Mouse (Mus musculus): ENCODE measurements around the gene Arntl.

Arntl gene

GRCm38 (mm10) chr7:113210441-113210840, 3.2 kb downstream of the Arntl start:
- DNase-seq = peak; percentile 61 to 75

GRCm38 (mm10) chr7:113214245-113215169, 7.2 kb downstream of the Arntl start:
- peak in 1 of 2 experiments; percentile 28 for DNase-seq

GRCm38 (mm10) chr7:113216152-113216551, 8.9 kb downstream of the Arntl start:
- no peak for DNase-seq

DNA sequence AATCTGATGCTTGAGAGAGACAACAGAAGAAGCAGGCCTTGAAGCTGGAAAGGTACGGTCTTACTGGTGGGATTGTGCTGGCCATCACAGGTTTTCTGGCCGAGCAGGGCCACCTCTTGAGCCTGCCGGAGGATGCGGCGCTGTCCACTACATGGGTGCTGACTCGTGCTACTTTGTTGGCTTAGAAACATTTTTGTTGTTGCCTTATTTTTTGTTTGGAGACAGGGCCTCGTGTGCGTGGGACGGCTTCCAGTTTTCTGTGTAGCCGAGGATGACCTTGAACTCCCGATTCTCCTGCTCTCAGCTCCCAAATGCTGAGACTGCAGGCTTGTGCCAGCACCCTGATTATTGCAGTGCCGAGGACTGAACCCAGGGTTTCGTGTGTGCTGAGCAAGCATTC, 12.2 kb downstream of the Arntl start:
- DNase-seq = peak in 1 of 2 experiments; percentile 81

DNA sequence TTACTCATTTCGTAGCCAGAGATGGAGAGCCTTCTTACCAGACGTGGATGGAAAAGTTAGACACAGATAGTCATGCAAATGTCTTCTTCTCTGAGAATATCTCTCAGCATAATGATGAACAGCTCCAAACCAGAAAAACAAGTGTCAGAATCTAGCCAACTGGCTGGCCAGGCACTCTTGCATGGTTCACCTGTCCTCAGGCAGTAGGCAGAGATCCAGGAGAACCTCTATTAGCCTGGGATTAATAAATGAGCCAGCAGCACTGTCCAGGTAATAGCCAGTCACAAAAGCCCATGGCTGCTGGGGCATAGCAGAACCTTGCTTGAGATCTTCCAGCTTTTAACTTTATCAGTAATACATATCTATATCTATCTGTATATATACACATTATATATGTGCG, 12.6 kb downstream of the Arntl start:
- peak; percentile 52 to 57 for DNase-seq

DNA sequence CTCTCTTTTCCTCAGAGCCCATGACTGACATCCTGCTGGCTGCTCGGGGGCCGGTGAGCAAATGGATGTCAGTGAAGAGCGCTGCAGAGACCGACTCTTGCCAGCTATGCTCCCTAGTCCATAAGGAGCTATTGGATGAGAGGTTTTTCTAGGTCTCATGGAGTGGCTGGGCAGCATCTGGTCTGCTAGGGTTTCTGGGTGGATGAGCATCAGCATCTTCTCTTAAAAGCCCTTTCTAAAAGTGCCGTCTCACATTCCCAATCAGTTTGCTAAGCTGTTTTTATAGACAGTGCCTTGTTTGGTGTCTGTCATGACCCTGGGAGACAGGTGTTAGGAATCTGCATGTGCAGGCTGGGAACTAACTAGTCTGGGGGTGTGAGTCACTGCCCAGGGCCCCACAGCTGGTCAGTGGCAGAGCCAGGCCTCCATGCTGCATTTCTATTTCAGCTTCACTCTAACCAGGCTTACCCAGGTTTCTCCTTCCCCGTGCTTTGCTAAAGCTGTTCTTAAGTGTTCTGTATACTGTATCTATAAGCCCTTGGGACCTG, 13.5 kb downstream of the Arntl start:
- no peak for DNase-seq

DNA sequence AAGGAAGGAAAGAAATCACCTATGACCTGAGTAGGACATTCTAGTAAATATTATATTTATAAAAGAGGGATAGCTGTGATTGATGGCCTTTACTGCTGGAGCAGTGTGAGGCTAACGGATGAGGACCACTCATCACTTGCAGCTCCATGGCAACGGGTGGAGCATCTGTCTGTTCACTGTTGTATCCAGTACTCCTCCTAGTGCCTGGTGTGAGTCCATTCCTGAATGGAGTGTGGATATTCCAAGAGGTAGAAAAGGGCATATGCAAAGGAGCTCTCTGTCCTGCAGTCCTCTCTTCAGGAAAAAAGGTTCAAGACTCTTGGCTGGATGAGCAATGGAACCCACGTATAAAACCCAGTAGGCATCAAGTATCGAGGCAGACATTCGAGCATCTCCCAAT, 15.6 kb downstream of the Arntl start:
- DNase-seq = no peak

DNA sequence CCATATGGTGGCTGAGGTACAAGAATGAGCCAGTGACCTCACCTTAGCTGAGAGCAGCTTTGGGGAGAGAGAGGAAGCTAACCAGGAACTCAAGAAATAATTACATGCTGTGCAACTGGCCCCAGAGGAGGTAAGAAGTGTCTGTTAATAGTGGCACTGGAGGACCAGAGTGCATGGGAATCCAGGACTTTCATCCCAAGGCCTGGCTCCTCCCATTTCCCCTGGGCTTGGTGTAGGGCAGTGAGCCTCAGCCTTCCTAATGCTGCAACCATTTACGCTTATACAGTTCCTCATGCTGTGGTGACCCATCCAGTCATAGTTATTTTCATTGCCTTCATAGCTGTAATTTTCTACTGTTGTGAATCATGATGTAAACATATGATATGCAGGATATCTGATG, 17.4 kb downstream of the Arntl start:
- DNase-seq = peak in 1 of 2 experiments; percentile 17

- DNase-seq = no peak
Observed at GRCm38 (mm10) chr7:113228498-113228897, 21.2 kb downstream of the Arntl start.

- no peak for DNase-seq
Observed at GRCm38 (mm10) chr7:113236135-113236534, 28.9 kb downstream of the Arntl start.

GRCm38 (mm10) chr7:113238365-113238764, 31.1 kb downstream of the Arntl start:
- peak in 1 of 2 experiments; percentile 32 for DNase-seq

GRCm38 (mm10) chr7:113239448-113240130, 32.3 kb downstream of the Arntl start:
- no peak for DNase-seq

DNA sequence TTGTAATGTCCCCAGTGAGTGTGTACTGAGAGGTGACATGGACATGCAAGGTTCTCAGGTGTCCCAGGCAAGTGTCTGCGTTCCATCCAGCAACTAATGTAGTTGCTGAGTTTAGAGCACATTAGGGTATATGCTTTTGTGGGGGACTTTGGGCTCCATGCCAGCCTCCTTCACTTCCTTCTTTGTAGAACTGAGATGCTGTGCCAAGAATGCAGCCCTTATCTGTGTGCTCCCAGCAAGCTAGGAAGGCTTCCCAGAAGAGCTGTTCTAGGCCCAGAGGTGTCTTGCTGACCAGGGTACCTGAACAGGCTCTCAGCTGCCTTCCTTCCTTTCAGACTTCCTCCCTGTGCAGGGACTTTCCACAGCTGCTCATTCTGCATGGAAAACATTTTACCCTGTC, 33.2 kb downstream of the Arntl start:
- peak in 1 of 2 experiments; percentile 44 for DNase-seq

DNA sequence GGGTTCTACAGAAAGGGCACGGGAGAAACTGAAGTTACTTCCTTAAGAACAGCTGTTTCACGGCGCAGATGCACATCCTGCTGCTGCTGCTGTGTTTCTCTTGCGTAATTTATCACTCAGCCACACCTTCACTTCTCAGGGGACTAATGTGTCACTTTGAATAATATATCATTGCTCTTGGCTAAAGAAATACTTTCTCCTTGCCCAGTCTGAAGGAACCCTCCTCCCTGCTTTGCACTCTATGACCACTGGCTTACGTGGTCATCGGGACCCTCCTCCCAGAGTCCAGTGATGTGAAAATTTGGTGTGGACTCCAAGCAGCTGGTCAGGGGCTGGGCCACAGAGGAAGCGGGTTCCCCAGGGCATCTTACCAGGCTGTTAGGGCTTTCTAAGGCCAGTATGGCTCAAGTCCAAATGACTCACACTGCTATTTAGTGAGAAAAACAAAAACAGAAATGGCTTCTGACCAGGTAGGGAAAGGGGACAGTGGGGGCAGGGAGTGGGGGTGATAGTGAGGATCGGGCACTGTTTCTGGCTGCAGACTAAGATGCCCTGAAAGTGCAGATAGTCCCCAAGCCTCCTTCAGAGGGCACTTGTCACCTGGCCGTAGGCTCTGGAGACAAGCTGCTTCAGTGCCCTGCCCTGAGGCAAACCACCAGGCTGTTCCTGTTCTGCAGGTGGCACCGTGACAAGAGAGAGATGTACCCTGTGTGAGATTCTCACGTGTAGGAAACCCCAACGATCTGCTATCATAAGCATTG, 34.8 kb downstream of the Arntl start:
- DNase-seq = peak; percentile 54 to 65

- DNase-seq = peak; percentile 87 to 88
Observed at GRCm38 (mm10) chr7:113242688-113243087, 35.4 kb downstream of the Arntl start.

DNA sequence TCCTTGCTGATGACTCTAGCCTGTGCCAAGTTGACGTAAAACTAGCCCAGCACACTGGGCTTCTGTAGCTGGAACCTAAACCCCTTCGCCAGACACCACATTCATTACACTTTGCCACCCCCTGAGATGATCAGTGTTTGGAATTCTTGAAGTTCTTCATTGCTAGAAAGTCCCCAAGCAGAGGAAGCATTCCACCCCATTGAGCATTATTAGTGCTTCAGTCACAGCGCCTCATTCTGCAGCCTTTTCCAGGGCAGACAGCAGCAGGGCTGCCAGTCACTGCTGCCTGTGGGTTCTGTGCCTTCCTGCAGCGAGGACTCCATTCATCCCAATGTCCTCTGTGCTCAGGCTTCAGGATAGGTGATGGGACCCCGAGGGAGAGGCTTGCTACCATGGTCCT, 37.9 kb downstream of the Arntl start:
- no peak for DNase-seq

DNA sequence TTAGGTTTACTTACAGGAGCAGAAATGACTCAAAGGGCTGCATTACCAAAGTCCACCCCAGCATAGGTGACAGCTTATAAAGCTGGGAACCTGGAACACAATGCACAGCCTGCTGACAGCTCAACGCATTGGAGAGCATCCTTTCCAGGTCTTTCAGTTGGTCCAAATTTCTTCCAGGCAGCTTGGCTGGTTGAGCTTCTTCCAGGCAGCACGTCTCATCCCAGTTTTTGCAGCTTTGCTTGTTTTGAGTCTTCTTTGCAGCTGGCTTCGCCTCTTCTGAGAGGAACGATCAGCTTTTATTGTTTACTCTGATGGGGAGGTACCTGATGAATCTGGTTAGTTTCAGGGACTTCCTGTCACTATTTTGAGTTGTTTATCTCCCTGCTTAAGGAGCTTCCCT, 39.2 kb downstream of the Arntl start:
- no peak for DNase-seq

DNA sequence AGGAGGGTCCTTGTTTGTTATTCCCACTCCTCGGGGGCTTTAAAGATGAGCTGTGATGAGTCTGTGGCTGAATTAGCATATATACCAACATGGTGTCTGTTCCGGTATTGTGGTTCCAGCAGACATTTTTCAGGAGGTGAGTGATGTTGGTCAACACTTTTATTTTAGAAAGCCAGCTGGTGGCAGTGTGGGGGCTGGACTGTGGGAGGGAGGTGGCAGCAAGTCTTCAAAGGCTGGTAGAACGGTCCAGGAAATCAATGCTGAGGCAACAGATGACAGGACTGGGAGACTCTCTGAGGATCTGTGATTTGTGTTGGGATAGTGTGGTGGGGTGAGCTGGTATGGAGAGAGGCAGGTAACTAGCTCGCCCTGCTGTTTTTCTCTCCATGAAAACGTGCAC, 39.9 kb downstream of the Arntl start:
- no peak for DNase-seq

DNA sequence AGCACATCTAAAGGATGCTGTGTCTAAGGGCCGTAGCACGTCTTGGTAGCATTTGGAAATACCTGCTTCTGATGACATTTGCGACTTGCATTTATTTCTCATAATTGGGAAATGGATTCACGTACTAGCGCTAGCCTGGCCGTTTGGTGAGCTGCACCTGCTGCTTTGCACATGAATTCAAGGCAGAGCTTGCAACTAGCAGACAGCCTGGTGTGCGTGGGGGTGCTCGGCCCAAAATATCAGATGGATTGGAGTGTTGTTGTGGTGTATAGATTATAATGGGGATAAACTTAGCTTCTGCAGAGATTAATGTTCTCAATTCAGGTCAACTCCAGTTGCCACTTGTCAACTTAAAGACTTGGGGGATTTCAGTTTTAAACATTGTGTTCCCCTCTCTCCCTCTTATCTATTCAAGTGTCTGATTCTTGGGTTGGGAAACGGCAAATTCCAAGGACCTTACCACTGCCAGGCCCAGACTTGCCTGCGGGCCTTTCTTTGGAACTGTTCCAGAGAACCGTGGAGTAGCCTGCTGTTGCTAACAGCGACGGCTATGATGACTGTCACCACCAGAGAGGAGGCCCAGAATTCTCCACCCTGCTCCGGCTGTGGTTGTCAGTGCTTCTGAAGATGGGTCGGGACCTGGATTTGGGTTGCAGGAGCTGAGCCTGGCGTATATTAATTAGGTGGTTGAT, 42.0 kb downstream of the Arntl start:
- DNase-seq = peak; percentile 51 to 58

GRCm38 (mm10) chr7:113250433-113250991, 43.2 kb downstream of the Arntl start:
- DNase-seq = peak; percentile 47 to 76

DNA sequence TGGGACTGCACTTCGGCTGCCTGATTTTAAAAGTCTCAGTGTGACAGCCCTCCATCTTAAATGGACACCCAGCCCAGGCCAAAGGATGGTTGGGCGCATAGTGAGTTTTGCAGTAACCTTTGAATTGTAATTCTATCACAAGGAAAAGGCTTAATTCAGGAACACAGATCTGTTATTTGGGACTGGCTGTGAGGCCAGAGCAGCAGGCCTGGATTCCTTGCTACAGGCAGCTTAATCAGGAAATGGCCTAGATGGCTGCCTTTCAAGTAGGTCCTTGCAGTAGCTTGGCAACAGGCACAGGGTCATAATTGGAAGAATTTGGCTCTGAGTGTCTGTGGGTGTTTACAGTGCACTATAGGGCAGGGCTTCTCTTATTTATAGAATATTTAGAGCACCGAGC, 43.7 kb downstream of the Arntl start:
- peak; percentile 52 to 58 for DNase-seq

DNA sequence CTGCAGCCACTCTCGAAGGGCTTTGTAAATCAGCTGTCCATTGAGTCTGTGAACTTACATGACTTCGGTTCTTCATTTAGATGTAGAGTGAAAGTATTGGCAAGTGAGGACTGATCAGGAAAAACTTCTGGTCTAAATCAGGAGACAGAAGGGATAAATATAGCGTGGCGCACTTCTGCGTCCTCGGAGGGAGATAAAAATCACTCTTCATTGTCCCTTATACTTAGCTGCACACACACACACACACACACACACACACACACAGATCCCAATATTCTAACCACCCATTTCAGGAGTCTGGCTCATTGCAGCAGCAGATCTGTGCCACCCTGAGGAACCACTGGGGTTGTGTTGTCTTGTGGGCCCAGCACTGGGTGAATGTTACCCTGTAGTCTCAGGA, 44.3 kb downstream of the Arntl start:
- DNase-seq = no peak

All from kidney, postnatal 36 days (tissue).